Mouse (Mus musculus): ENCODE measurements at regions not wholly inside any gene's neighbourhood (a gene's known extent, or its start where the extent isn't known, plus 50 kb on each side); places are given as distances from the start of the nearest gene placed in this dataset.
"Not testable (repeated sequence)": the region's sequence is repeated elsewhere in the genome, so short reads cannot be mapped to it uniquely, and the experiment has no call there.

DNA sequence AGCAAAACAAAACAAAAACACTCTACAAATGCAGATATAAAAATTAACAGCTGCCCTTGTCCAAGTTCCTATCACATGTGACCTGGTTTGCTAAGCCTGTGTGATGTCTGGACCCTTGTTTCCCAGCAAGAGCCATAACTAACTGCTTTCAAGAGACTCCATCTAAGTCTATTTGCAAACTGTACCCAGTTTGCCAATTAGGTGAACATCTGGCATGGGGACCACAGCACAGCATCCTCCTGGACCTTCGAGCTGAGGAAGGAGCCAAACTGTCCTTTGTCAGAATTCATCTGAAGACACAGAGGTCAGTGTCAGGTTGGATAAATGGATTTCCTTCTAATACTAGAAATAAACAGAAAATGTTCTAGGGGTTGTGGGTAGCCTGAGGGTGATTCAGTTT lies 924.3 kb downstream of the Poteg start:
- DNase-seq (ENCODE audit: low spot score in 2 of 2): no peak

GRCm38 (mm10) chr8:28400141-28400540 lies 952.7 kb downstream of the Poteg start:
- DNase-seq (ENCODE audit: low spot score in 2 of 2): no peak

DNA sequence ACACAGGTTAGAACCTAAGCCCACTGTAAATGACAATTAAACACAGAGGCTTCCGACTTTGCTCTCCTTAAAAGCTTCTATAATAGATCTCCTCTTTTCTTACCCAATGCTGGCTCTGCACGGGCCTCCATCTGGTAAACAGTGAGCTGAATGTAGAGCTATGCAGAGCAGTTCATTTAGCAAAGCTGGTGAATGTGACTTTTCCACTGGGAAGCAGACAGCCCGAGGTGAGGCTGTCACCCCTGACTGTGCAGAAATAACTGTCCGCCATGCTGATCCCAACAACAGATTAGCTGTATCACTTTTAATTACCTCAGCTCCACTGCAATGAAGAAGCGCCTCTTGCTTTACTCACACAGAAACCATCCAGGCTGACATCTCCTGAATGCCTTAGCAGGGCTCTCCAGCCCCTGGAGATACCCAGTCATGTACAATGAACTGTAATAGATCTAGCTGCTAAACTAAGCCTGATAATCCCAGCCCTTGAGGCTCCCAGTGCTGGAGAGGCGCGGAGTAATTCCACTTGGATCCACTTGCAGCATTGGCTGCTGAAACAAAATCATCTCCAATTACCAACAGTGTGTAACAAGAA lies 980.2 kb downstream of the Poteg start:
- no peak for DNase-seq (ENCODE audit: low spot score in 2 of 2)

GRCm38 (mm10) chr8:28473190-28473589 lies 1025.7 kb downstream of the Poteg start:
- DNase-seq (ENCODE audit: low spot score in 2 of 2): peak in 1 of 2 experiments; percentile 1

DNA sequence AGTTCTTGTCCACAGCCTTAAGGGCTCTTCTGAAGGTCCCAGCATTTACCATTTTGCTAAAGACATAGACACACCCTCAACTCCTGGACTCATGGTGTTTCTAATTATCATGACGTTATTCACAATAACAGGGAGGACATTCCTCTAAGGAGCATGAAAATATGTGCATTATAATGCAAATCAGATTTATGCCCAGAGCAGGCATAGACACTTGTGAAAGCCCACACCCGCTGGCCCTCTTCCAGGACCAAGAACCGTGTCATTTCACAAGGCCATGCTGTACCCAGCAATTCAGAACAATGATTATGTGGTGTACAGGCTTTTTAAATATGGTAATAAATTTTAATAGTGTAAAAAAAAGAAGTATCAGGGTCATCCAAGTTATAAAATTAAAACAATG lies 1040.4 kb downstream of the Poteg start:
- no peak for DNase-seq (ENCODE audit: low spot score in 2 of 2)

DNA sequence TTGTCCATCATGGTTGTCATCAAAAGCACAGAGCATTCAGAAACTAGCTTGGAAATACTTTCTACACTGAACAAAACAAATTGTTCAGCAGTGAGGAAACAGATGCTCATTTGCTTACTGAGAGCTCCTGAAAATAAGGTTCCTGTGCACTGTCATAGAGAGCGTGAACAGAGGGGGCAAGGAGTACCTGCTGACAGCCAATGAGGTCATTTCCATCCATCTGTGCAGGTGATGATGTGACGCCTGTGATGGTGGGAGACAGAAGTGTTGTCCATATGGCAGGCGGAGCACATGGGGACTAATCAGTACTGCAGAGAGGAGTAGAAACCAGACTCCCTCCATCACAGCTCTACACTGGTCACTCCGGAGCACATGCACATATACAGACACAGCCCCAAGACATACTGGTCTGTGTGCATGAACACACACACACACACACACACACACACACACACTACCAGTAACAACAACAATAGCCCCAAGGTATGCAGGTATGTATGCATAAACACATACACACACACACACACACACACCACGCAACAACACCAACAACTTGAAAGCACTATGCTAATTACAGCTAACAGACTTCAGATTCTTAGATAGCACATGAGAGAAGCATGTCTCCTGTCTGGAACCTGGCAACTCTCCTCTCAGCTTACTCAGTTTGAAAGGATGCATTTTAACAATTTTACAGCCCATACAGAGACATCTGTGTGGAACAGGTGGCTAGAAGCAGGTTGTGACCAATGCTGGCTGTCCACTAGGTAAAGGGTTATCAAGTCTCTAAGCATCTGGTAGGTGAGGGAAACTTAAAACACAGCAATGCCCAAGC lies 1056.2 kb downstream of the Poteg start:
- DNase-seq (ENCODE audit: low spot score in 2 of 2): no peak

GRCm38 (mm10) chr8:28523506-28523905 lies 1076.0 kb downstream of the Poteg start:
- DNase-seq (ENCODE audit: low spot score in 2 of 2): not testable (repeated sequence)

- DNase-seq (ENCODE audit: low spot score in 2 of 2): no peak
Observed at GRCm38 (mm10) chr8:28547236-28547635, 1099.8 kb downstream of the Poteg start.

GRCm38 (mm10) chr8:28559881-28560280 lies 1112.4 kb downstream of the Poteg start:
- no peak for DNase-seq (ENCODE audit: low spot score in 2 of 2)

DNA sequence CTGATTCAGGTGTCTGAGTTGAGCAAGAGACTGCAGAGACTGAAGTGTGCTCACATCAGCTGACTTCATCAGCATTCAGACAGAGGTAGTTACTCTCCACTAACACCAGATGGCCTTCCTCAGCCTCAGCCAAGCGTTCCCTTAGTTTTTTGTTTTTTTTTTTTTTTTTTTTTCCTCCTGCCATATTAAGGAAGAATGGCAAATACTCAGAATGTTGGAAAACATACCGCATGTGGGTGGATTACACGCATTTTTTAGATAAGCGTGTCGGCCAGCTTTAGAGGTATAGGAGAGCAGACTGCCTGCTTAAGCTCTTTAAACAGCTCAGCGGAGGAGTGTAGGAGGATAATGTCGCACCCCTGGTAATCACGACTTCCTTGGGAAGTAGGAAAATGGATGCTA lies 1131.8 kb downstream of the Poteg start:
- DNase-seq (ENCODE audit: low spot score in 2 of 2): peak; percentile 29 to 52

DNA sequence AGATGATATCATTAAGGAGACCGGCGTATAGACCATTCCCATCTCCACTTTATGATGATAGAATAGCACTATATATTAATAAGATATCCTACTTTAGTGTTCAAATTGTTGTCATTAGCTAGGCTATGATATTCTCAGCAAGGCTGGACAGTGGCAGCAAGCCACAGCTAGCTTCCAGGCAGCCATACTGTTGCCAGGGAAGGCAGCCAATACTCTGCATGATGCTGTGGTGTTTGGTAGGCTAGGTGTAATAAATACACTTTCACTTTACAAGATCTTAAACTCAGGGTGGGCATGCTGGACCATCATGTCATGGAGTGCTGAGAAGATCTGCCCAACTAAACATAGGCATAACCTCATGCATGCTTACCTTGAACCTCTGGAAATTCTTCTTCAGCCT lies 1133.4 kb downstream of the Poteg start:
- no peak for DNase-seq (ENCODE audit: low spot score in 2 of 2)

- no peak for DNase-seq (ENCODE audit: low spot score in 2 of 2)
Observed at GRCm38 (mm10) chr8:28589999-28590398, 1142.5 kb downstream of the Poteg start.

DNA sequence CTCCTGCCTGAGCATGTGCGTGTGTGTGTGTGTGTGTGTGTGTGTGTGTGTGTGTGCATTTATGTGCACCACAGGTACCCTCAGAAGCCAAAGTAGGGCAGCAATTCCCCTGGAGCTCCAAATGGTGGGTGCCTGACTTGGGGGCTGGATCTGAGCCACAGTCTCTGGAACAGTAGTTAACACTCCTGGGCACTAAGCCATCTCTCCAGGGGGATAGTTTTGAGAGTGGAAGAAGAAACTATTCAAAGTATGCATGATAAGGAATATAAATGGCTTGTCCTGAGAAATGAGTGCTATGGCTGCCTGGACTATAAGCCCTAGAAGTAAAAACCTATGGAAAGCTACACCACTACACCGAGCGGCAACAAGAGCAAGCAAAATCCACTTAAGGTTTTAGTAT lies 1145.8 kb downstream of the Poteg start:
- no peak for DNase-seq (ENCODE audit: low spot score in 2 of 2)

GRCm38 (mm10) chr8:28594191-28594590 lies 1146.7 kb downstream of the Poteg start:
- no peak for DNase-seq (ENCODE audit: low spot score in 2 of 2)

DNA sequence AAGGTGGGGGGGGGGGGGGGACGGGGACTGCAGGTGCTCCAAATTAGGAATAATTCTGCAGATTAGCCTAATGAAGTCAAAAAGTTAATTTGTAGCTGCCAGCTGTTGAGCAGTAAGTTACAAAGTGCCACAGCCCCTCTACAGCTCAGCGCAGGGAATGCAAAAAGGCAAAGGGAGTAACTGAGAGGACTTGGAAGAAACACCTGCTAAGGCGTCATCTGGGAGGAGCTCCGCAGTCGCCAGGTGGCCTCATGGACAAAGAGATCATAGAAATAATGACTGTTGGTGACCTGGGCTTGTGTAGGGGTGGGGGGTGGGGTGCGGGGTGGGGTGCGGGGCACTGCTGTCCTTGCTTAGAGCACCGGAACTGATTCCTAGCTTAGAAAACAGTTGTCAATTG lies 1147.1 kb downstream of the Poteg start:
- DNase-seq (ENCODE audit: low spot score in 2 of 2): no peak

DNA sequence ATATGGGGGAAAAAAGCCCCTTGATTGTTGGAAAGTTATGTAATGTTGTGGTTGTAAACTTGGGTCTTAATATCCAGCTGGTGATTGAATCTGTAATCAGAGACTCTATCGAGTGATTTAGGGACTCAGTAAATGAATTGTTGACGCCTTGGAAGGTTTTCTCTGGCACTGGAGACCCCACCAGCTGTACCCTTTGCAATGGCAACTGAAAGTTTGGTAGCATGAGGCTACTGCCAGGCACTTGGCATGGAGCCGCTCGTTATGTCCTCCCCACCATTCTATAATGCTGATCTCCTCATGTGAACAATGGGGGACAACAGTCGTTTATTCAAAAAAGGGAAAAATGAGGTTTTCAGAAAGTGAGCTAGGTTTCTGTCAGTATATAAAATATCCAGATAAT lies 1148.4 kb downstream of the Poteg start:
- DNase-seq (ENCODE audit: low spot score in 2 of 2): no peak
